Mouse (Mus musculus) liver, adult 2 months (tissue): ENCODE measurements around the gene Abcf1.

Source experiments
- CTCF ChIP-seq: fragments of 200-500 bp; IDR thresholded peaks from 2 replicates; pipeline ENCODE4 v1.5.1; 2011; ENCODE audit warnings: low read depth, low read length, control low read depth
- POLR2A ChIP-seq: fragments of 200-500 bp; IDR thresholded peaks from 2 replicates; pipeline ENCODE4 v1.6.1; 2011; ENCODE audit warnings: low read length, control low read depth; ENCODE audit not compliant: insufficient read depth; ENCODE audit errors: extremely low read depth

- TF ChIP-seq CTCF (no peak), POLR2A (no peak)
Measured at GRCm38 (mm10) chr17:35939941-35940340, 29.6 kb downstream of the Abcf1 start.
